Mouse (Mus musculus) small intestine, adult 2 months (tissue): Measurements from ENCODE around the gene Rims1.

Experiments
- CTCF ChIP-seq: fragments of 200-500 bp; IDR thresholded peaks from 2 replicates; pipeline ENCODE4 v1.5.1; 2012; ENCODE audit warnings: low read depth, mild to moderate bottlenecking, control low read depth, inconsistent platforms, low read length, moderate library complexity, mixed read lengths; ENCODE audit not compliant: insufficient replicate concordance, insufficient read length; ENCODE audit errors: extremely low read depth
- POLR2A ChIP-seq: fragments of 200-500 bp; IDR thresholded peaks from 2 replicates; pipeline ENCODE4 v1.6.1; 2012; ENCODE audit warnings: low read depth, mild to moderate bottlenecking, control low read depth, inconsistent platforms, low read length, moderate library complexity

GRCm38 (mm10) chr1:22615601-22616000 lies 190.2 kb downstream of the Rims1 start:
- TF ChIP-seq CTCF = no peak
- TF ChIP-seq POLR2A = no peak
